Mouse (Mus musculus) kidney, embryonic 14.5 days (tissue): ENCODE data around the gene Tmprss13. TPM values are rescaled to one million over a fixed set of nuclear protein-coding genes. Genes with fewer than 3 reads are reported as not detected.

Experiments
- ATAC-seq: fragments of 200-750 bp; cut with Nextera tagmentation; 2 replicates; pipeline ENCODE4 v1.8.0; 2017; ENCODE audit warnings: moderate number of reproducible peaks, mild to moderate bottlenecking, moderate TSS enrichment, moderate library complexity; ENCODE audit not compliant: low FRiP score, low TSS enrichment
- H3K27ac ChIP-seq: fragments of 300-500 bp; sonication (generic); 2 replicates; pipeline ENCODE4 v1.5.1; 2014; ENCODE audit warnings: low read depth, mild to moderate bottlenecking, low read length, moderate library complexity, mixed read lengths
- H3K27me3 ChIP-seq: fragments of 300-500 bp; sonication (generic); 2 replicates; pipeline ENCODE4 v1.6.1; 2014; ENCODE audit warnings: mild to moderate bottlenecking, low read length; ENCODE audit not compliant: control insufficient read depth, insufficient read depth
- H3K36me3 ChIP-seq: fragments of 300-500 bp; sonication (generic); 2 replicates; pipeline ENCODE4 v1.6.1; 2014; ENCODE audit warnings: low read length, mixed read lengths; ENCODE audit not compliant: control insufficient read depth, insufficient read depth
- H3K4me1 ChIP-seq: fragments of 300-500 bp; sonication (generic); 2 replicates; pipeline ENCODE4 v1.6.1; 2014; ENCODE audit warnings: low read length, mixed read lengths; ENCODE audit not compliant: control insufficient read depth, insufficient read depth
- H3K4me2 ChIP-seq: fragments of 300-500 bp; sonication (generic); replicated peaks from 2 replicates; pipeline ENCODE4 v1.6.1; 2014; ENCODE audit warnings: low read depth, mild to moderate bottlenecking, low read length
- H3K4me3 ChIP-seq: fragments of 300-500 bp; sonication (generic); 2 replicates; pipeline ENCODE4 v1.5.1; 2014; ENCODE audit warnings: mild to moderate bottlenecking, low read length
- H3K9ac ChIP-seq: fragments of 300-500 bp; sonication (generic); 2 replicates; pipeline ENCODE4 v1.6.1; 2014; ENCODE audit warnings: low read depth, mild to moderate bottlenecking, low read length, moderate library complexity
- H3K9me3 ChIP-seq: fragments of 300-500 bp; sonication (generic); 2 replicates; pipeline ENCODE4 v1.6.1; 2016; ENCODE audit warnings: low read length; ENCODE audit not compliant: control insufficient read depth
- WGBS: fragments of 180-500 bp; shearing (Covaris S2); extraction: QIAGEN DNeasy Blood & Tissue Kit; methylation state at CpG from one replicate; pipeline ENCODE4 v1.1.7; 2014; 5-methylcytosine and 5-hydroxymethylcytosine counted together
- polyA plus RNA-seq: library from polyadenylated mRNA; unstranded; fragments of >200 nt; fragmentation: Nextera tagmentation; extraction: Ambion mirVana; gene quantifications from 2 replicates; pipeline ENCODE4 v1.2.1, GENCODE M21; 2014

Gene Tmprss13
- polyA plus RNA-seq, 1 experiment from 2014 or later, result 0.08 TPM

- Histone ChIP-seq H3K27me3 (no peaks in the 10 kb centered on the region), H3K36me3 (no peaks in the 10 kb centered on the region), H3K9ac (no peak overlapping the region), H3K4me2 (no peak overlapping the region), H3K9me3 (no peaks in the 10 kb centered on the region; the same call in 1 of the 2 replicates), H3K27ac (no peak overlapping the region), H3K4me1 (no peaks in the 10 kb centered on the region), H3K4me3 (no peak overlapping the region)
- ATAC-seq, result no peak
- 84% methylated on average over 11 of the region's 11 CpGs for WGBS
Observed at GRCm38 (mm10) chr9:45299231-45300006, 19.5 kb upstream of the Tmprss13 start.

GRCm38 (mm10) chr9:45300422-45301104 is 18.3 kb upstream of the Tmprss13 start:
- 20% methylated on average over 20 of the region's 20 CpGs for WGBS
- H3K27ac ChIP-seq, result no peak overlapping the region
- peak overlapping the region; percentile 44 for H3K4me2 ChIP-seq
- no peaks in the 10 kb centered on the region for H3K36me3 ChIP-seq
- H3K4me3 ChIP-seq, result peak overlapping the region; percentile 29; the same call in 1 of the 2 replicates
- no peaks in the 10 kb centered on the region for H3K27me3 ChIP-seq
- no peaks in the 10 kb centered on the region; the same call in 1 of the 2 replicates for H3K9me3 ChIP-seq
- peak; percentile 86 for ATAC-seq
- peak overlapping the region; percentile 5; the same call in 1 of the 2 replicates for H3K9ac ChIP-seq
- no peaks in the 10 kb centered on the region for H3K4me1 ChIP-seq

GRCm38 (mm10) chr9:45301771-45302170 is 17.1 kb upstream of the Tmprss13 start:
- no peaks in the 10 kb centered on the region for H3K4me1 ChIP-seq
- H3K27me3 ChIP-seq, result no peaks in the 10 kb centered on the region
- H3K36me3 ChIP-seq, result no peaks in the 10 kb centered on the region
- no peak for ATAC-seq
- no peak overlapping the region for H3K27ac ChIP-seq
- no peak overlapping the region for H3K9ac ChIP-seq
- no peak overlapping the region for H3K4me3 ChIP-seq
- no peaks in the 10 kb centered on the region; the same call in 1 of the 2 replicates for H3K9me3 ChIP-seq
- no peak overlapping the region for H3K4me2 ChIP-seq
- WGBS, result 94% methylated on average over 8 of the region's 8 CpGs

GRCm38 (mm10) chr9:45306746-45307410 is 12.0 kb upstream of the Tmprss13 start:
- no peaks in the 10 kb centered on the region for H3K4me1 ChIP-seq
- H3K27ac ChIP-seq, result no peak overlapping the region
- H3K27me3 ChIP-seq, result peaks cover 4% of the 10 kb centered on the region; the same call in 1 of the 2 replicates
- H3K9ac ChIP-seq, result no peak overlapping the region
- no peak overlapping the region for H3K4me2 ChIP-seq
- WGBS, result 80% methylated on average over 12 of the region's 12 CpGs
- no peaks in the 10 kb centered on the region for H3K36me3 ChIP-seq
- H3K9me3 ChIP-seq, result no peaks in the 10 kb centered on the region
- ATAC-seq, result no peak
- no peak overlapping the region for H3K4me3 ChIP-seq

- 82% methylated on average over 5 of the region's 5 CpGs for WGBS
- ATAC-seq, result no peak
- H3K9me3 ChIP-seq, result no peaks in the 10 kb centered on the region
- peaks cover 4% of the 10 kb centered on the region; the same call in 1 of the 2 replicates for H3K27me3 ChIP-seq
- no peak overlapping the region for H3K27ac ChIP-seq
- no peak overlapping the region for H3K4me3 ChIP-seq
- H3K36me3 ChIP-seq, result no peaks in the 10 kb centered on the region
- H3K4me2 ChIP-seq, result no peak overlapping the region
- H3K9ac ChIP-seq, result no peak overlapping the region
- no peaks in the 10 kb centered on the region for H3K4me1 ChIP-seq
Observed at GRCm38 (mm10) chr9:45308521-45308920, 10.4 kb upstream of the Tmprss13 start.

GRCm38 (mm10) chr9:45311858-45312257 is 7.0 kb upstream of the Tmprss13 start:
- Histone ChIP-seq H3K27me3 (peaks cover 4% of the 10 kb centered on the region; the same call in 1 of the 2 replicates), H3K36me3 (no peaks in the 10 kb centered on the region), H3K4me3 (no peak overlapping the region), H3K27ac (no peak overlapping the region), H3K9me3 (no peaks in the 10 kb centered on the region), H3K4me2 (no peak overlapping the region), H3K4me1 (no peaks in the 10 kb centered on the region), H3K9ac (no peak overlapping the region)
- WGBS, result 86% methylated on average over 6 of the region's 6 CpGs
- no peak for ATAC-seq

- Histone ChIP-seq H3K9me3 (no peaks in the 10 kb centered on the region), H3K9ac (no peak overlapping the region), H3K27me3 (peaks cover 2% of the 10 kb centered on the region; the same call in 1 of the 2 replicates), H3K27ac (no peak overlapping the region), H3K4me1 (no peaks in the 10 kb centered on the region), H3K4me2 (no peak overlapping the region), H3K4me3 (no peak overlapping the region), H3K36me3 (no peaks in the 10 kb centered on the region)
- 82% methylated on average over 3 of the region's 3 CpGs for WGBS
- ATAC-seq, result no peak
Observed at GRCm38 (mm10) chr9:45313913-45314312, 5.0 kb upstream of the Tmprss13 start.

GRCm38 (mm10) chr9:45317635-45318034 is 1.3 kb upstream of the Tmprss13 start:
- no peaks in the 10 kb centered on the region for H3K9me3 ChIP-seq
- no peak overlapping the region for H3K27ac ChIP-seq
- H3K4me3 ChIP-seq, result no peak overlapping the region
- no peak for ATAC-seq
- H3K36me3 ChIP-seq, result no peaks in the 10 kb centered on the region
- H3K9ac ChIP-seq, result no peak overlapping the region
- 79% methylated on average over 3 of the region's 3 CpGs for WGBS
- H3K4me2 ChIP-seq, result no peak overlapping the region
- no peaks in the 10 kb centered on the region for H3K4me1 ChIP-seq
- H3K27me3 ChIP-seq, result peaks cover 4% of the 10 kb centered on the region; the same call in 1 of the 2 replicates
